Mouse (Mus musculus) liver, postnatal 0 days (tissue): ENCODE results near the gene Jade3.

Experiments
- CTCF ChIP-seq: sonication (generic); IDR thresholded peaks from 2 replicates; pipeline ENCODE4 v1.5.1; 2016; ENCODE audit warnings: antibody characterized with exemption, low read depth
- EP300 ChIP-seq: IDR thresholded peaks from 2 replicates; pipeline ENCODE4 v1.6.1; 2016; ENCODE audit warnings: antibody characterized with exemption, low read depth, mild to moderate bottlenecking

- no peak for TF ChIP-seq CTCF
- no peak for TF ChIP-seq EP300
Observed at GRCm38 (mm10) chrX:20548011-20548879, 122.8 kb downstream of the Jade3 start.
